Mouse (Mus musculus): ENCODE measurements around the gene Neu3. TPM values are rescaled to one million over a fixed set of nuclear protein-coding genes. Genes with fewer than 3 reads are reported as not detected.

Gene Neu3
- polyA plus RNA-seq, 1 experiment from 2014 or later, result 5.3 TPM

GRCm38 (mm10) chr7:99785553-99785952 is 42.7 kb downstream of the Neu3 start:
- no peak for ATAC-seq (ENCODE audit: borderline replicate concordance, extremely low read depth, low FRiP score, low TSS enrichment)
- Histone ChIP-seq H3K9ac (no peak overlapping the region), H3K27ac (no peak overlapping the region), H3K9me3 (no peaks in the 10 kb centered on the region), H3K4me1 (peaks cover 10% of the 10 kb centered on the region; the same call in 1 of the 2 replicates), H3K4me2 (no peak overlapping the region), H3K4me3 (no peak overlapping the region), H3K36me3 (no peaks in the 10 kb centered on the region), H3K27me3 (no peaks in the 10 kb centered on the region)
- WGBS, result 81% methylated on average over 3 of the region's 3 CpGs

GRCm38 (mm10) chr7:99783421-99783820 is 44.8 kb downstream of the Neu3 start:
- Histone ChIP-seq H3K4me2 (no peak overlapping the region), H3K9ac (no peak overlapping the region), H3K4me1 (peaks cover 9% of the 10 kb centered on the region; the same call in 1 of the 2 replicates), H3K9me3 (no peaks in the 10 kb centered on the region), H3K4me3 (no peak overlapping the region), H3K27ac (no peak overlapping the region), H3K36me3 (no peaks in the 10 kb centered on the region), H3K27me3 (no peaks in the 10 kb centered on the region)
- no peak for ATAC-seq (ENCODE audit: borderline replicate concordance, extremely low read depth, low FRiP score, low TSS enrichment)
- 82% methylated on average over 7 of the region's 7 CpGs for WGBS

- no peaks in the 10 kb centered on the region for H3K4me1 ChIP-seq
- no peak overlapping the region for H3K27ac ChIP-seq
- H3K27me3 ChIP-seq, result no peaks in the 10 kb centered on the region
- WGBS, result 59% methylated on average over 2 of the region's 2 CpGs
- no peaks in the 10 kb centered on the region for H3K9me3 ChIP-seq
- H3K36me3 ChIP-seq, result no peaks in the 10 kb centered on the region
- no peak overlapping the region for H3K4me2 ChIP-seq
- no peak overlapping the region for H3K4me3 ChIP-seq
- no peak for ATAC-seq (ENCODE audit: borderline replicate concordance, extremely low read depth, low FRiP score, low TSS enrichment)
- no peak overlapping the region for H3K9ac ChIP-seq
These were observed 46.3 kb downstream of the Neu3 start for GRCm38 (mm10) chr7:99781916-99782315.

- Histone ChIP-seq H3K36me3 (no peaks in the 10 kb centered on the region), H3K27ac (no peak overlapping the region), H3K4me2 (no peak overlapping the region), H3K9ac (no peak overlapping the region), H3K9me3 (no peaks in the 10 kb centered on the region), H3K4me1 (no peaks in the 10 kb centered on the region), H3K4me3 (no peak overlapping the region), H3K27me3 (no peaks in the 10 kb centered on the region)
- WGBS, result 61% methylated on average over 5 of the region's 5 CpGs
- ATAC-seq (ENCODE audit: borderline replicate concordance, extremely low read depth, low FRiP score, low TSS enrichment), result no peak
These were observed 46.8 kb downstream of the Neu3 start for GRCm38 (mm10) chr7:99781385-99781784.

GRCm38 (mm10) chr7:99763207-99763606 is 65.0 kb downstream of the Neu3 start, which contains the start of gene Olfr521:
Gene Olfr521, plus strand, starts transcription at chr7:99763507.
- H3K4me3 ChIP-seq, result no peak within 1 kb of the TSS
- H3K27ac ChIP-seq, result no peak within 1 kb of the TSS
- no peak within 1 kb of the TSS for H3K9ac ChIP-seq
- H3K36me3 ChIP-seq, result no peaks in the 10 kb centered on the region
- 90% methylated on average over 2 of the region's 2 CpGs for WGBS
- no peak for ATAC-seq (ENCODE audit: borderline replicate concordance, extremely low read depth, low FRiP score, low TSS enrichment)
- no peaks in the 10 kb centered on the region for H3K27me3 ChIP-seq
- peaks cover 10% of the 10 kb centered on the region; the same call in 1 of the 2 replicates for H3K9me3 ChIP-seq
- H3K4me2 ChIP-seq, result no peak within 1 kb of the TSS
- H3K4me1 ChIP-seq, result no peaks in the 10 kb centered on the region

Other genes starting within 250 kb of the Neu3 start
- 0.89 and 1.1 TPM in 2 replicates for gene Tpbgl, start 201.3 kb downstream of the Neu3 start, polyA plus RNA-seq (2015; fragmentation: Nextera tagmentation; extraction: Ambion mirVana)
- gene Slco2b1, start 117.1 kb downstream of the Neu3 start, polyA plus RNA-seq (2015; fragmentation: Nextera tagmentation; extraction: Ambion mirVana), result 4.0 TPM in 2 replicates
- not detected in 2 replicates for gene Olfr520, start 98.1 kb downstream of the Neu3 start, polyA plus RNA-seq (2015; fragmentation: Nextera tagmentation; extraction: Ambion mirVana)
- gene Olfr521, start 64.9 kb downstream of the Neu3 start, polyA plus RNA-seq (2015; fragmentation: Nextera tagmentation; extraction: Ambion mirVana), result not detected in 2 replicates
- 0.26 and 0.36 TPM in 2 replicates for gene Xrra1, start 30.7 kb upstream of the Neu3 start, polyA plus RNA-seq (2015; fragmentation: Nextera tagmentation; extraction: Ambion mirVana)
- 400 and 403 TPM in 2 replicates for gene Spcs2, start 35.0 kb upstream of the Neu3 start, polyA plus RNA-seq (2015; fragmentation: Nextera tagmentation; extraction: Ambion mirVana)
- 5.6 and 5.9 TPM in 2 replicates for gene Rnf169, start 152.0 kb upstream of the Neu3 start, polyA plus RNA-seq (2015; fragmentation: Nextera tagmentation; extraction: Ambion mirVana)
- not detected in 2 replicates for gene Chrdl2, start 177.8 kb upstream of the Neu3 start, polyA plus RNA-seq (2015; fragmentation: Nextera tagmentation; extraction: Ambion mirVana)